Mouse (Mus musculus) E14TG2a.4 (cell line): ENCODE results near the gene Arid5a.

Experiments
- CTCF ChIP-seq: conservative IDR thresholded peaks from 2 replicates; pipeline ENCODE4 v1.5.1; 2014; ENCODE audit warnings: low read length
- NANOG ChIP-seq: IDR thresholded peaks from 2 replicates; pipeline ENCODE4 v1.6.1; 2014; ENCODE audit warnings: borderline replicate concordance, low read length, mixed read lengths
- POU5F1 ChIP-seq: IDR thresholded peaks from 2 replicates; pipeline ENCODE4 v1.6.1; 2014; ENCODE audit warnings: low read length, borderline replicate concordance

DNA sequence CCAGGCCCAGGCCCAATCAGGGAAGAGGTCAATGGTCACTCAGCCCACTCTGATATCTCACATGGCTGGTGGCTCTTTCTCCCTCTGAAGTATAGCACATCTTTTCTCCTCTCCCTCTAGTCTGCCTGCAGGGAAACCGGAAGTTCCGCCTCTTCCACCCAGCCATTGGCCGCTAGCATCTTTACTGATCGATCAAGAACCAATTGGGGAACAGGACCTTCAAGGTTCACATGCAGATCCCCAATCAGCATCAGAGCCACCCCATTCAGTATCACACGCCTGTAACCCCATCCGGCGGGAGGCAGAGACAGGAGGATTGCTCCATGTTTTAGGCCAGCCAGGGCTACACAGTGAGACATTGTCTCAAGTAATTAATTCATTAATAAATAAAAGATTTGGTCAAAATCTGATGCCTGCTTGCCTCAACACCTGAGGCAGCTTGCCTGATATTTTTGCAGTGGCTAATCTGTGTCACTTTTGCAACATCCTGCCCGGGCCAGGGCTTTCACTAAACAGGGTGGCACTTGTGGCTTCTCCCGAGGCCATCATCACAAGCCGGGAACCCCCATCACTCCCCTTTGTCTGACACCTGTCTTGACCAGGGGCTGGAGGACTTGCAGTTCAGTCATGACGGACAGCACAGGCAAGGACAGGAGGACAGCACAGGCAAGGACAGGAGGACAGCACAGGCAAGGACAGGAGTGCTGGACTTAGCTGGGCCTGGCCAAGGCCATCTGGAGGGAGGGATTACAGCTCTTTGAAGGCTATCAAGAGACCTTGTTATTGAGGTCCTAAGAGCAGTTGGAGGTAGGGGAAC is 7.6 kb downstream of the Arid5a start:
- TF ChIP-seq CTCF (no peak), NANOG (no peak), POU5F1 (no peak)
